Mouse (Mus musculus): ENCODE data around the gene Rit1.

DNA sequence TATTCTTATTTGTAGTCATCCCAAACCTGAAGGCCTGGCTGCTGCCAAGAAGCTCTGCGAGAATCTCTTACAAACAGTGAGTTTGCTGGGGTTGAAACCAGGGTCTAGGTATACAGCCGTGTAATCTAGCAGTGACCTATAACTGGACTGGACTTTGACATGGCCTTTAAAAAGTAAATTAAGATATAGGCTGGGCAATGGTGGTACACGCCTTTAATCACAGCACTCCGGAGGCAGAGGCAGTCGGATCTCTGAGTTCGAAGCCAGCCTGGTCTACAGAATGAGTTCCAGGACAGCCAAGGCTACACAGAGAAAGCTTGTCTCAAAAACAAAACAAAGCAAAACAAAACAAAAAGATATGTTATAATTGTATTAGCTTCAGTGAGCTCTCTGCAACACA, 17.8 kb upstream of the Rit1 start:
- no peak for TF ChIP-seq FOSL1 (IDR thresholded peaks at IDR 0.05; ENCODE audit: insufficient read depth, low read length, poor library complexity, severe bottlenecking)
- no peak for TF ChIP-seq CTCF (IDR thresholded peaks at IDR 0.05; ENCODE audit: control insufficient read depth, insufficient read depth, insufficient read length)
- TF ChIP-seq USF1 (IDR thresholded peaks at IDR 0.05; ENCODE audit: low read depth) = no peak
- no peak for TF ChIP-seq MAX (IDR thresholded peaks at IDR 0.05)
- no peak for TF ChIP-seq MYOD1 (IDR thresholded peaks at IDR 0.05; ENCODE audit: control insufficient read depth, insufficient read length, low read depth)
- no peak for TF ChIP-seq MYOG (IDR thresholded peaks at IDR 0.05; ENCODE audit: control insufficient read depth, extremely low read depth, insufficient read length)
